Mouse (Mus musculus) telencephalon, adult 2 months (tissue): ENCODE results near the gene Tm2d3.

ENCODE experiments used
- DNase-seq: peaks from one replicate; pipeline ENCODE4 v3.0.0-alpha.2; 2011; ENCODE audit warnings: low read depth, low spot score

The Tm2d3 gene

GRCm38 (mm10) chr7:65704818-65705242 lies 13.9 kb downstream of the Tm2d3 start:
- DNase-seq = peak; percentile 68

- DNase-seq = no peak
These were observed 17.5 kb downstream of the Tm2d3 start for GRCm38 (mm10) chr7:65708506-65708905.

GRCm38 (mm10) chr7:65710301-65710700 lies 19.3 kb downstream of the Tm2d3 start:
- DNase-seq = no peak

- no peak for DNase-seq
These were observed 22.8 kb downstream of the Tm2d3 start for GRCm38 (mm10) chr7:65713782-65714181.

- no peak for DNase-seq
These were observed 23.3 kb downstream of the Tm2d3 start for GRCm38 (mm10) chr7:65714304-65714703.

- DNase-seq = peak; percentile 5
These were observed 43.1 kb downstream of the Tm2d3 start for GRCm38 (mm10) chr7:65734024-65734423.

- DNase-seq = no peak
These were observed 44.3 kb downstream of the Tm2d3 start for GRCm38 (mm10) chr7:65735261-65735660.

- no peak for DNase-seq
These were observed 46.5 kb downstream of the Tm2d3 start for GRCm38 (mm10) chr7:65737286-65738040.

GRCm38 (mm10) chr7:65742857-65743256 lies 51.9 kb downstream of the Tm2d3 start:
- DNase-seq = no peak

- DNase-seq = no peak
These were observed 57.3 kb downstream of the Tm2d3 start for GRCm38 (mm10) chr7:65747990-65748955.
